Mouse (Mus musculus) ES-Bruce4 (cell line): Measurements from ENCODE around the gene Trnt1.

Experiments used
- CTCF ChIP-seq: IDR thresholded peaks from one replicate; pipeline ENCODE4 v1.8.1; 2011; ENCODE audit warnings: low read depth, low read length
- POLR2A ChIP-seq: IDR thresholded peaks from one replicate; pipeline ENCODE4 v1.8.1; 2011; ENCODE audit warnings: low read length; ENCODE audit not compliant: insufficient read depth

GRCm38 (mm10) chr6:106822329-106822728, 53.4 kb downstream of the Trnt1 start:
- TF ChIP-seq CTCF: no peak
- no peak for TF ChIP-seq POLR2A
